Mouse (Mus musculus): ENCODE measurements around the gene H2-Q7. TPM values are rescaled to one million over a fixed set of nuclear protein-coding genes. Genes with fewer than 3 reads are reported as not detected.
"Not testable (repeated sequence)": the region's sequence is repeated elsewhere in the genome, so short reads cannot be mapped to it uniquely, and the experiment has no call there.

H2-Q7 gene
- total RNA-seq, 2 experiments from 2014 or later: 47.7 to 179 TPM

DNA sequence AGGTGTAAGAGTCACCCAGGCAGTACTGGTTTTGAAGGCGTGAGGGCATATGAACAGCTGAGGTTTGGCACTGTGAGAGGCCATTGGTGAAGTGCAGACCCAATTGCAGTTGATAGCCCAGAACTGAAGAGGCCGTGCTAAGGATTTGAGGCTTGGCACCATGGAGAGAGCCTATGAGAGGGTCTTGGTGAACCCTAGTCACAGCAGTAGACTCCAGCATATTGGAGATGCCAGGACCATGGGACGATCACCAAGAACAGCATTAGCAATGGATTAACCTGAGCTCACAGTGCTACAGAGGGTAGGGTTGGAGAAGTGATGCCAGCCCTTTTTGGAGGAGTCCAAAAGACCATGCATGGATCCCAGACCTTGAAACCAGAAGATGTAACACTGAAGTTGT, 6.8 kb upstream of the H2-Q7 start:
- not testable (repeated sequence) for ATAC-seq (replicated peaks; ENCODE audit: low FRiP score, low TSS enrichment, poor library complexity, severe bottlenecking)

DNA sequence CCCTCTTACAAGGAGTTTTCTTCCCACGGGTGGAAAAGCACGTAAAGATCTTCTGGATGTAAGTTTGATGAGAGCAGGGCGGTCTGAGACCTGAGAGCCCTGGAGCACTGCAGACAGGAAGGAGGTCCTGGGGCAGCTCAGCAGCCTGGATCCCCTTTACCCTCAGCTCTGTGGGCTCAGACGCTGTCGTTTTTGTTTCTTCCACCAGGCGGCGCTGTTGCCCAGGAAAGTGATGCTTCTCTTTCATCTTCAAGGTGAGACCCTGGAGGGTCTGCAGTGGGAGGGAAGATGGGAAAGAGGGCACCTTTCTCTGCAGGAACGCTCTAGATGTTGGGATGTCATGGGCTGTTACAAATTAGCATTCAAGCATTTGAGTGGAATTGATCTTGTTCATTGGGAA, 4.1 kb upstream of the H2-Q7 start:
- not testable (repeated sequence) for ATAC-seq (replicated peaks; ENCODE audit: low FRiP score, low TSS enrichment, poor library complexity, severe bottlenecking)

DNA sequence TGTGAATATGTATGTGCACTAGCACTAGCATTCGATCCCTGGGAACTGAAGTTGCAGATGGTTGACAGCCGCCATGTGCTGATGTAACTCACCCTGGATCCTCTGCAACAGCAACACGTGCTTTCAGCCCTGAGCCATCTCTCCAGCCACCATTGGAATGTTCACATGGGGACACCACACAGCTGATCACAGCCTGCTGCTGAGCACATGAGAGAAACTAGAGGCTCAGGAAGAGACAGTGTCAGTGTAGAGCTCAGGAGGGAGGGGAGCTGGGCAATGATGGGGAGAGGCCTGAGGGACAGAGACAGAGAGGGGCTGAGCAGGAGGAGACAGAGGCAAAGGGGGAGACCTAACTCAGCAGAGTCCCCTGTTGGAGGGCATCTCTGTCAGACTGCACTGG, 3.4 kb upstream of the H2-Q7 start:
- not testable (repeated sequence) for ATAC-seq (replicated peaks; ENCODE audit: low FRiP score, low TSS enrichment, poor library complexity, severe bottlenecking)

DNA sequence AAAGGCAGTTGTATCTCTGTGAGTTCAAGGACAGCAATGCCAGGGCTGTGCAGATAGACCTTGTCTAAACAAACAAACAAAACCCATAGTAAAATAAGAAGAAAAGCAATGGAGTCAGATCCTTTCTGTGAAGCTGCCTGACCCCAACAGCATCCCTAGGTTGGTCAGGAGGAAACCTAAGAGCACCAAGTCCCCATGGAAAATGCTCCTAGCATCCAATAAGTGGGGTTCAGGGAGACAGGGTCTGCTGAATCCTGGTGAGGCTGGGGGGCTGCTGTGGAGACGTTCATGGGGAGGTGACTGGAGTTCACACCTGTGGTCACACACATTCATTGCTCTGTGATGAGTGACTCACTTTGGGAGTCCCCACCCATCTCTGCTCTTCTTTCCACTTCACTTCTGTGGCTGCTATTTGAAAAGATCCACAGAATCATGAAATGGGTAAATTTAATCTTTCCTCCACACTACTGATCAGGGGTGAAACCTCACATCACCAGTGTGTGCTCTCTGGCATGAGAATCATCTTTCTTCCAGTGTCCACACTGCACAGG, 1.5 kb upstream of the H2-Q7 start:
- ATAC-seq (replicated peaks; ENCODE audit: low FRiP score, low TSS enrichment, poor library complexity, severe bottlenecking): not testable (repeated sequence)

DNA sequence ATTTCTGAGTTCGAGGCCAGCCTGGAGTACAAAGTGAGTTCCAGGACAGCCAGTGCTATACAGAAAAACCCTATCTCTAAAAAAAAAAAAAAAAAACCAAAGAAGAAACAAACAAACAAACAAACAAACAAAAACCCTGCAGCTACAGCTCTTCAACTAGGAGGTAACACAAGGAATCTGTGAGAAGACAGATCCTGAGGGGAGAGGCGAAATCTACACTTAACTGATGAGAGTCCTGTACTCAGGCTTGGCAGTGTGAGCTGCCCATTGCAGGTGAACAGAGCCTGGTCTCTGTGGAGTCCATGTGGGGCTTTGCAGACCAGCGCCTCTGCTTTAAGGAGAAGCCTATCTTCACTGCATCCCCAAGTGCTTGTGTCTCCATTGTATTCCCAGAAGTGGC, 560 bp upstream of the H2-Q7 start:
- ATAC-seq (replicated peaks; ENCODE audit: low FRiP score, low TSS enrichment, poor library complexity, severe bottlenecking): not testable (repeated sequence)

DNA sequence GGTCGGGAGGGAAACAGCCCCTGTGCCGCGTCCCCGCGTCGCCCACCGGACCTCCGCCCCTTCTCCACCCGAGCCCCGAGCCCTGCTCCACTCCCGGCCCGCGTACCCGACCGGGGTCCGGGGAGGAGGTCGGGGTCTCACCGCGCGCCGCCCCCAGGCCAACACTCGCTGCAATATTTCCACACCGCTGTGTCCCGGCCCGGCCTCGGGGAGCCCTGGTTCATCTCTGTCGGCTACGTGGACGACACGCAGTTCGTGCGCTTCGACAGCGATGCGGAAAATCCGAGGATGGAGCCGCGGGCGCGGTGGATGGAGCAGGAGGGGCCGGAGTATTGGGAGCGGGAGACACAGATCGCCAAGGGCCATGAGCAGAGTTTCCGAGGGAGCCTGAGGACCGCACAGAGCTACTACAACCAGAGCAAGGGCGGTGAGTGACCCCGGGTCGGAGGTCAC, 366 bp downstream of the H2-Q7 start:
- ATAC-seq (replicated peaks; ENCODE audit: low FRiP score, low TSS enrichment, poor library complexity, severe bottlenecking): not testable (repeated sequence)

DNA sequence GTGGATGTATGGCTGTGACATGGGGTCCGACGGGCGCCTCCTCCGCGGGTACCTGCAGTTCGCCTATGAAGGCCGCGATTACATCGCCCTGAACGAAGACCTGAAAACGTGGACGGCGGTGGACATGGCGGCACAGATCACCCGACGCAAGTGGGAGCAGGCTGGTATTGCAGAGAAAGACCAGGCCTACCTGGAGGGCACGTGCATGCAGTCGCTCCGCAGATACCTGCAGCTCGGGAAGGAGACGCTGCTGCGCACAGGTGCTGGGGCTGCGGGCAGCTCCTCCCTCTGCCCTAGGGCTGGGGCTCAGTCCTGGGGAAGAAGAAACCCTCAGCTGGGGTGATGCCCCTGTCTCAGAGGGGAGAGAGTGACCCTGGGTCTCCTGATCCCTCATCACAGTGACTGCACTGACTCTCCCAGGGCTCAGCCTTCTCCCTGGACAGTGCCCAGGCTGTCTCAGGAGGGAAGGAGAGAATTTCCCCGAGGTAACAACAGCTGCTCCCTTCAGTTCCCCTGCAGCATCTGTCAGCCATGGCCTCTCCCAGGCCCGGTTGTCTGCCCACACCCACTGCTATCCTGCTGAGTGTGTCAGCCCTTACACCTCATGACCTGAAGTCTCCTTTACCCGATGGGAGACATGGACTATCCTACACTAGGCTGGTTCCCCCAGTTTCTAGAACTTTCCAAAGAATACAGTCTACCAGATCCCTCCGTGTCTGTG, 1.1 kb downstream of the H2-Q7 start:
- not testable (repeated sequence) for ATAC-seq (replicated peaks; ENCODE audit: low FRiP score, low TSS enrichment, poor library complexity, severe bottlenecking)

DNA sequence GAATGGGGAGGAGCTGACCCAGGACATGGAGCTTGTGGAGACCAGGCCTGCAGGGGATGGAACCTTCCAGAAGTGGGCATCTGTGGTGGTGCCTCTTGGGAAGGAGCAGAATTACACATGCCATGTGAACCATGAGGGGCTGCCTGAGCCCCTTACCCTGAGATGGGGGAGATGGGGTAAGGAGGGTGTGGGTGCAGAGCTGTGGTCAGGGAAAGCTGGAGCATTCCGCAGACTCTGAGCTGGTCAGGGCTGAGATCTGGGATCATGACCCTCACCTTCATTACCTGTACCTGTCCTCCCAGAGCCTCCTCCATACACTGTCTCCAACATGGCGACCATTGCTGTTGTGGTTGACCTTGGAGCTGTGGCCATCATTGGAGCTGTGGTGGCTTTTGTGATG, 3.4 kb downstream of the H2-Q7 start:
- ATAC-seq (replicated peaks; ENCODE audit: low FRiP score, low TSS enrichment, poor library complexity, severe bottlenecking): not testable (repeated sequence)

DNA sequence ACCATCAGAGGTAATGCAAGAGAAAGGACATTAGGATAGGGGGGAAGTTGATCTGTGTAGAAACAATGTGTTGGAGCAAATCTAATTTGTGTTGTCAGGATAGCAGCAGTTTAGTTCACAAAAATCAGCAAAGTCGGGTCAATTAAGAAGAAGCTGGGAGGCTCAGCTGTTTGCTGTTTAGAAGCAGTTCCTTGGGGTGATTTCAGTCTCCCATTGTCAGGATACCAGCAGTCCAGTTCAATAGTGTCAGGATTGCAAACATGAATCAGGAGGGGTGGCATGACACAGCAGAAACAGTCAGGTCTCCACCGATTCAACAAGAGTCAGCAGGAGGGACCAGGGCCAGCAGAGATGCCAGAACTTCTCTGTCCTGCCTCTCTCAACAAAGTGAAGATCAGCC, 5.6 kb downstream of the H2-Q7 start:
- not testable (repeated sequence) for ATAC-seq (replicated peaks; ENCODE audit: low FRiP score, low TSS enrichment, poor library complexity, severe bottlenecking)

DNA sequence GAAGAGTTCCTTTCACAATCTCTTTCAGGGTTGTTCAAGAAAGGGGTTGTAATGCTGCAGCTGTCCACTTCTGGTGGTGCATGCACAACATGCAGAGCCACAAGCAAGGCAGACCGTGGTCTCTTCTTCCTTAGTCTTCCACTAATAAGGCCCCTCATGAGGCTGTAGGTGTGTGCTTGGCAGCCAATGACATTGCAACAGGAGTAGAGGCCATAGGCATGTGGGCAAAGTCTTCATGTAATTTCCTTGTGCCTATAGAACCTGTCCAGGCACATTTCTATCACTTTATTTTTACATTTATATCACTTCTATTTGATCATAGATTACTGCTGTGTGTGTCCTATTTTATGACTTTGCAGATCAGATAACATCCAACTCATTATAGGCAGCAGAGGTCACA, 19.3 kb downstream of the H2-Q7 start:
- not testable (repeated sequence) for ATAC-seq (replicated peaks; ENCODE audit: low FRiP score, low TSS enrichment, poor library complexity, severe bottlenecking)

DNA sequence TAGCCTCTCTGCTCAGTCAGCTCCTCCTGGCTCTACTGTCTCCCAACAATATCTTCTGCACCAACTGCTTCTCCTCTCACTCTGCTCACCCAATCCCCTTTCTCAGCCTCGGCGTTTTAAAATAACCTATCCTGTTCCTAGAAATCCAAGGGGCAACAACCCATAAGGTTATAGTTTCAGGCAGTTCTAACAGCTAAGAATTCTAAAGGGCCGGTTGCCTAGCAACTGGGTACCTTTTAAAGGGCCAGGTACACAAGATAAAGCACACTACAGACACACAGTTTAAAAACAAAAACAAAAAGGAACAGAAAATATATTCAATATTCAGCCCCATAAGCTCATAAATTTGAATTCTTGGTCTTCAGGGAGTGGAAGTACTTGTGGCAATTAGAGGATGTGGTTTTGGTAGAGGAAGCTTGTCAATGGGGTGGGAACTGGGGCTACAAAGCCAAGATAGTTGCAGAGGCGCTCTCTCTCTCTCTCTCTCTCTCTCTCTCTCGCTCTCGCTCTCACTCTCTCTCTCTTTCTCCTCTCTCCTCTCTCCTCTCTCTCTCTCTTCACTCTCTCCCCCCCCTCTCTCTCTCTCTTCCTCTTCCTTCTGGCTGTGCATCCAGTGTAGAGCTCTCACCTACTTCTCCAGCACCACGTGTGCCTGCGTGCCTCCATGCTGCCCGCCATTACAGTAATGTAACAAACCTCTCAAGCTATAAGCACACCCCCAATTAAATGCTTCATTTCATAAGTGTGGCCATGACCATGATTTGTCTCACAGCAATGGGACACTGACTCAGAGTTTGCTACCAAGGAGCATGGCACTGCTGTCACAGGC, 21.8 kb downstream of the H2-Q7 start:
- ATAC-seq (replicated peaks; ENCODE audit: low FRiP score, low TSS enrichment, poor library complexity, severe bottlenecking): peak; percentile 24; the same call in 1 of the 2 replicates

DNA sequence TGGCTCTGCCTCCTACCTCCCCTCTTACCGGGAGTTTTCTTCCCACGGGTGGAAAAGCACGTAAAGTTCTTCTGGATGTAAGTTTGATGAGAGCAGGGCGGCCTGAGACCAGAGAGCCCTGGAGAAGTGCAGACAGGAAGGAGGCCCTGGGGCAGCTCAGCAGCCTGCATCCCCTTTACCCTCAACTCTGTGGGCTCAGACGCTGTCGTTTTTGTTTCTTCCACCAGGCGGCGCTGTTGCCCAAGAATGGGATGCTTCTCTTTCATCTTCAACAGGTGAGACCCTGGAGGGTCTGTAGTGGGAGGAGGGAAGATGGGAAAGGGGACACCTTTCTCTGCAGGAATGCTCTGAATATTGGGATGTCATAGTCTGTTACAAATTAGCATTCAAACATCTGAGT, 26.7 kb downstream of the H2-Q7 start:
- ATAC-seq (replicated peaks; ENCODE audit: low FRiP score, low TSS enrichment, poor library complexity, severe bottlenecking): not testable (repeated sequence)

DNA sequence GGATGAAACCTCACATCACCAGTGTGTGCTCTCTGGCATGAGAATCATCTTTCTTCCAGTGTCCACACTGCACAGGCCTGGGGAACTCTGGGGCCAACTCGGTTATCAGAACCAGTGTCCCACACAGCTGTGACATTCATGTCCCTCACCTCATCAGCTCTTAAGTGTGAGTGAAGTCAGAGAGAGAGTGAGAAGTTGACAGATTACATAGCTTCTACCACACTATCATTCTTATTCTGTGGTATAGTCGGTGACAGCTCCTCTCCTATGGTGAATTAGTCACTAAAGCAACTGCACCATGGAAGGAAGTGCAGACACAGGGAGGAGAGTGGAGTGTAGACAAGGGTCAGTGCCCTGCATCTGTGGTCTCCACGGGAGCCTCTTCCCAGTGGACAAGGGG, 30.0 kb downstream of the H2-Q7 start:
- not testable (repeated sequence) for ATAC-seq (replicated peaks; ENCODE audit: low FRiP score, low TSS enrichment, poor library complexity, severe bottlenecking)

DNA sequence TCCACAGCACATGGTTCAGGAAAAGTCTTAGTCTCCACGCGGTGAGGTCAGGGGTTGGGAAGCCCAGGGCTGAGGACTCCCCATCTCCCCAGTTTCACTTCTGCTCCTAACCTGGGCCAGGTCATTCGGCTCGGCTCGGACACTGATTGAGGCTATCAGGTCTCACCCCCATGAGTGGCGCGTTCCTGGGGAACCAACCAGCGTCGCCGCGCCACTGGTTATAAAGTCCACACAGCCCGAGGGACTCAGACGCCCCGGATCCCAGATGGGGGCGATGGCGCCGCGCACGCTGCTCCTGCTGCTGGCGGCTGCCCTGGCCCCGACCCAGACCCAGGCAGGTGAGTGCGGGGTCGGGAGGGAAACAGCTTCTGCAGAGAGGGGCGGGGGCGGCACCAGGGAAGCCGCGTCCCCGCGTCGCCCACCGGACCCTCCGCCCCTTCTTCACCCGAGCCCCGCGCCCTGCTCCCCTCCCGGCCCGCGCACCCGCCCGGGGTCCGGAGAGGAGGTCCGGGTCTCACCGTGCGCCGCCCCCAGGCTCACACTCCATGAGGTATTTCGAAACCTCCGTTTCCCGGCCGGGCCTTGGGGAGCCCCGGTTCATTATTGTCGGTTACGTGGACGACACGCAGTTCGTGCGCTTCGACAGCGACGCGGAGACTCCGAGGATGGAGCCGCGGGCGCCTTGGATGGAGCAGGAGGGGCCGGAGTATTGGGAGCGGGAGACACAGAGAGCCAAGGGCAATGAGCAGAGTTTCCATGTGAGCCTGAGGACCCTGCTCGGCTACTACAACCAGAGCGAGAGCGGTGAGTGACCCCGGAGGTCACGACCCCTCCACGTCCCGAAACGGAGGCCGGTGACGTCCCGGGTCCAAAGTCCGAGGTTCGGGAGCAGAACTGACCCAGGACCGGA, 31.1 kb downstream of the H2-Q7 start, which contains the start of gene H2-Q10:
TSS of gene H2-Q10 (plus strand) at position 248 of the 910 bp plus-strand sequence.
- ATAC-seq (replicated peaks; ENCODE audit: low FRiP score, low TSS enrichment, poor library complexity, severe bottlenecking): no peak

DNA sequence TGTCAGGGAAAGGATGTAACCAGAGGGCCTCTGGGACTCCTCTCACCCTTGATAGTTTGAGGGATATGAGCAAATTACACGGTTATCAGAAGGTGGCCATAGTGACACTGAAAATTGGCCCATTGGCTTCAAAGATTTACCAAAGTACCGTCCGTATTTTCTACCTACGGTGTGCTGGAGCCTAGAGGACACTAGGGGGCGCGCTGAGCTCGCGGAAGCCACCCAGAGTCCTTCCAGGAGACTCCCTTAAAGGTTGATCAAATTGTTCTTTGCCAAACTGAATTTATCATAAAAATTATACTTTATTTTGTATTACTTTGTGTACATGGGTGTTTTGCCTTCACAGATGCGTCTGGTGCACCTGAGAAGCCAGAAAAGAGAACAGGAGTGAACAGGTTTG, 45.1 kb downstream of the H2-Q7 start:
- ATAC-seq (replicated peaks; ENCODE audit: low FRiP score, low TSS enrichment, poor library complexity, severe bottlenecking): peak; percentile 78; the same call in 1 of the 2 replicates

DNA sequence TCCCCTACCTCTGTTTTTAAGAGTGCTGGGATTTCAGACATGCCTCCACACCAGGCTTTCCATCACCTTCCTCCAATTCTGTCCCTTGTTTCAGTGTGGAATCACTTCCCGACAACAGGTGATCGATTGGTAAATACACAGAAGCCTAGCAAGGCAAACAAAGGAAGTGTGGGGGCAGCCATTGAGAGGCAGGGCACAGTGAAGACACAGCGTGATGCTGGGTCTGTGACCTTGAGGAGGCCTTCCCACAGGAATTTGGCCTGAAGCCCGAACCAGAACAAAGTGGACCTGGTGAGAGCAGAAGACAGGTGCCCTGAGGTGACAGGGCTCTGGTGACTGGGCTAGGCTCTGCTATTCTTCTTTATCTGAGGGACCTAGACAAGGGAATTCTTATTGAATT, 46.7 kb downstream of the H2-Q7 start:
- no peak for ATAC-seq (replicated peaks; ENCODE audit: low FRiP score, low TSS enrichment, poor library complexity, severe bottlenecking)

DNA sequence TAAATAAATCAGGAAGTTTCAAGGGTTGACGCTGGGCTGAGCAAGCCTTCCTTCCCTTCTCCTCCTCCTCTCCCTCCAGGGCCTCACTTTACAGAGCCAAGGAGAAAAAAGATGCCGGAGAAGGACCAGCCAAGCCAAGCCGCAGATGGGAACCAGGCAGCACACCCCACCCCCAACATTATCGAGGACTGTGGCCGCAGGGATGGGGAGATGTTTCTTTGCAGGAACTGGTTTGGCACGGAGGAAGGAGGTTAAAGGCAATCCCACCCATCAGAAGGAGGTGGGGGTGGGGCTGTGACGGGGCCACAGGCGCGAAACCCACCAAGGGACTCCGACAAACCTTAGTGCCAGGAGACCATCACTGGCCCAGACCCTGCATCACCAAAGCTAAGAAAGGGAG, 47.8 kb downstream of the H2-Q7 start:
- no peak for ATAC-seq (replicated peaks; ENCODE audit: low FRiP score, low TSS enrichment, poor library complexity, severe bottlenecking)

DNA sequence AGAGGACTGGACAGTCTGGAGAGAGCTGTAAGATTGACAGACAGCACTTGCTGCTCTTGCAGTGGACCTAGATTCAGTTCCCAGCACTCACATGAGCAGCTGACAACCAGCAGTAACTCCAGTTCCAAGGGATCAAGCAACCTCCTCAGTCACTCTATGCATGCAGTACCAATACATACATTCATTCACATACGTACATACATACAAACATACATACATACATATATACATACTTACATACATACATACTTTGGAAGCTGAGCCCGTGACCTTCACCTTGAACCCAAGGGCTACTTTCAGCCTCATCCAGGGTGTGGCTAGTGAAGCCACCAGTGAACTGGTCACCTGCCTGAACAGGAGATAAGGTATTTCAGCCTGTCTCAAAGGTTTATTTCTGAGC, 49.1 kb downstream of the H2-Q7 start:
- no peak for ATAC-seq (replicated peaks; ENCODE audit: low FRiP score, low TSS enrichment, poor library complexity, severe bottlenecking)

DNA sequence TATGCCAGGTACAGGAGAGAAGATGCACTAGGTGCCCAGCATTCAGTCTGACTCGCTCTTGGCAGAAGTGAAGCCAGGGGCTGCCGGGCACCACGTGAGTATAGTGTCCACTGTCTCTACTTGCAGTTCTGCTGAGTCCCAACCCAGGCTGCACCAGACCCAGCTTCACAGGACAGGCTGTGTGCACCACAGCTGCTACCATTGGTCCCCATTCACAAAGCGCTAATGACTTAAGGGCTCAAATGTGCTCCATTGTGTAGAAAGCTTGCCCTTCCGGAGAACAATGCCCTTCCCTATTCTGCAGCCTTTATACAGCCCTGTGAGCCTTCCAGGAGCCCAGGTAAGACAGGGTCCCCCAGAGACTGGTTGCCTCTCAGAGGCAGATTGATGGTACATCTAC, 51.4 kb downstream of the H2-Q7 start:
- ATAC-seq (replicated peaks; ENCODE audit: low FRiP score, low TSS enrichment, poor library complexity, severe bottlenecking): no peak

All from megakaryocyte-erythroid progenitor cell, adult 5-6 weeks (primary cell).